Mouse (Mus musculus): ENCODE data around the gene Ier2. TPM values are rescaled to one million over a fixed set of nuclear protein-coding genes. Genes with fewer than 3 reads are reported as not detected.
A peak's percentile ranks its signal among the peaks of the same experiment; 100 is the strongest.

Gene Ier2
- polyA plus RNA-seq, 1 experiment: 75.7 TPM

GRCm38 (mm10) chr8:84638555-84639161, 24.0 kb downstream of the Ier2 start:
- Histone ChIP-seq H3K36me3 (ENCODE audit: control insufficient read depth, insufficient read depth) (no peaks in the 10 kb centered on the region), H3K79me2 (ENCODE audit: control insufficient read depth, insufficient read depth) (no peaks in the 10 kb centered on the region), H3ac (ENCODE audit: control insufficient read depth, insufficient read length) (peak overlapping the region; percentile 41), H3K27me3 (ENCODE audit: control insufficient read depth, insufficient read depth, insufficient read length) (no peaks in the 10 kb centered on the region), H3K4me3 (peak overlapping the region; percentile 32), H3K4me2 (ENCODE audit: low read depth) (peak overlapping the region; percentile 76)
- TF ChIP-seq POLR2A (IDR thresholded peaks at IDR 0.05; ENCODE audit: insufficient read length, low read depth) (peak; percentile 24), MYOG (IDR thresholded peaks at IDR 0.05; ENCODE audit: control insufficient read depth in 1 of 3, insufficient read depth in 1 of 3, insufficient read length in 2 of 3, low read depth in 2 of 3) (peak in 2 of 3 experiments; percentile 32 to 36), POLR2AphosphoS2 (IDR thresholded peaks at IDR 0.05; ENCODE audit: insufficient read length, low read depth) (no peak), CEBPB (IDR thresholded peaks at IDR 0.05; ENCODE audit: insufficient read depth, poor library complexity, severe bottlenecking) (no peak), SRF (IDR thresholded peaks at IDR 0.05; ENCODE audit: control insufficient read depth, insufficient read length, low read depth) (no peak), USF1 (IDR thresholded peaks at IDR 0.05; ENCODE audit: low read depth) (no peak), REST (IDR thresholded peaks at IDR 0.05; ENCODE audit: insufficient read depth, insufficient read length) (no peak), MYOD1 (IDR thresholded peaks at IDR 0.05; ENCODE audit: control insufficient read depth in 1 of 3, insufficient read length in 2 of 3, low read depth in 2 of 3) (peak in 2 of 3 experiments; percentile 26 to 60)

DNA sequence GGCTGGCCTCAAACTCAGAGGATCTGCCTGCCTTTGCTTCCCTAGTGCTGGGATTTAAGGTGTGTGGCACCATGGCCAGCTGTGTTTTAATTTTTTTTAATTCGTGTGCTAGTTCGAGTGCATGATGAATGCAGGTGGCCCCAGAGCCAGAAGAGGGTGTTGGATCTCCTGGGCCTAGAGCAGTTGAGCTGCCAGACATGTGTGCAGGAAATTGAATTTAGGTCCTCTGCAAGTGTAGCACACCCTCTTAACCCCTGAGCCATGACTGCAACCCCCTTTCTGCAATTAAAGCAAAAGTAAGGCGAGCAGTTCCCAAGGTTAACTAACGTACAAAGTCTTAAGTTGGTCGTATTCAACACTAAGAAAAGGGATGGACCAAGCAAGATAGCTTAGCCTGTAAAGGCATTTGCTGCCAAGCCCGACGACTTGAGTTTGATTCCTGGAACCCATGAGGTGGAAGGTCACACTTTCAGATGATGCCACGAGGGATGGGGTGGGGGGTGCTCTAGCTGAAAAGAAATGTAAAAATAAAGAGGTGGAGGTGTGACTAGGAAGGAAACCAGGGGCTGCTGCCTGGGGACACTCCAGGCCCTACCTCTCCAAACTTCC, 24.6 kb downstream of the Ier2 start:
- Histone ChIP-seq H3K4me2 (ENCODE audit: low read depth) (peak overlapping the region; percentile 76), H3ac (ENCODE audit: control insufficient read depth, insufficient read length) (no peak overlapping the region), H3K4me3 (peak overlapping the region; percentile 32), H3K27me3 (ENCODE audit: control insufficient read depth, insufficient read depth, insufficient read length) (no peaks in the 10 kb centered on the region), H3K79me2 (ENCODE audit: control insufficient read depth, insufficient read depth) (no peaks in the 10 kb centered on the region), H3K36me3 (ENCODE audit: control insufficient read depth, insufficient read depth) (no peaks in the 10 kb centered on the region)
- TF ChIP-seq REST (IDR thresholded peaks at IDR 0.05; ENCODE audit: insufficient read depth, insufficient read length): no peak
- TF ChIP-seq USF1 (IDR thresholded peaks at IDR 0.05; ENCODE audit: low read depth): no peak
- TF ChIP-seq MYOD1 (IDR thresholded peaks at IDR 0.05; ENCODE audit: control insufficient read depth in 1 of 3, insufficient read length in 2 of 3, low read depth in 2 of 3): no peak
- no peak for TF ChIP-seq TCF3 (IDR thresholded peaks at IDR 0.05; ENCODE audit: insufficient read length, low read depth)
- no peak for TF ChIP-seq SRF (IDR thresholded peaks at IDR 0.05; ENCODE audit: control insufficient read depth, insufficient read length, low read depth)
- no peak for TF ChIP-seq POLR2AphosphoS2 (IDR thresholded peaks at IDR 0.05; ENCODE audit: insufficient read length, low read depth)
- no peak for TF ChIP-seq MAX (IDR thresholded peaks at IDR 0.05; ENCODE audit: low read depth)

DNA sequence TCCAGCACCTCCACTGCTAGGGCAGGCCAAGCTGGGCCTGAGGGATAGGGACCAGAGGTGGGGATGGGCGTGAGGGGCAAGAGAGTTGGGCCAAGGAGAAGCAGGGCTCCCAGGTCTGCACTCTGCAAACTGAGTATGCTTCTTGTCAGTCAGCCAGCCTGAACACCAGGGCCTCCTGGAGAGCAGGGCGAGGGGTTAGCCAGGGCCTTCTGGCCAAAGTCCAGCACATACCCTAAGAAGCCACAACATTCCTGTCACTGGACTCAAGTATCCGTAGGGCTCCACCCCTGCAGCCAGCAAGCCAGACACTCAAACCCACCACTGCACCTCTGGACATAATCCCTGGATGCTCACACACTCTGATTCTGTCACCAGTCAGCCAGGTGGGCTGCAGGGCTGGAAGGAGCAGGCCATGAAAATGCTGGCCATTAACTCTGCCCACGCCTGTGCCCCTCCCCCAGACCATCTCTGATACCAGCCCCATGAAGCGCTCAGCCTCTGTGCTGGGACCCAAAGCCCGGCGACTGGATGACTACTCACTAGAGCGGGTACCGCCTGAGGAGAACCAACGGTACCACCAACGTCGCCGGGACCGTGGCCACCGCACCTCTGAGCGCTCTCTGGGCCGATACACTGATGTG, 26.5 kb downstream of the Ier2 start:
- no peak for TF ChIP-seq MAX (IDR thresholded peaks at IDR 0.05; ENCODE audit: low read depth)
- no peak for TF ChIP-seq MYOG (IDR thresholded peaks at IDR 0.05; ENCODE audit: control insufficient read depth in 1 of 3, insufficient read depth in 1 of 3, insufficient read length in 2 of 3, low read depth in 2 of 3)
- TF ChIP-seq POLR2A (IDR thresholded peaks at IDR 0.05; ENCODE audit: insufficient read length, low read depth): no peak
- no peak for TF ChIP-seq TCF3 (IDR thresholded peaks at IDR 0.05; ENCODE audit: insufficient read length, low read depth)
- TF ChIP-seq REST (IDR thresholded peaks at IDR 0.05; ENCODE audit: insufficient read depth, insufficient read length): no peak
- TF ChIP-seq USF1 (IDR thresholded peaks at IDR 0.05; ENCODE audit: low read depth): no peak
- no peak for TF ChIP-seq POLR2AphosphoS2 (IDR thresholded peaks at IDR 0.05; ENCODE audit: insufficient read length, low read depth)
- TF ChIP-seq SRF (IDR thresholded peaks at IDR 0.05; ENCODE audit: control insufficient read depth, insufficient read length, low read depth): no peak
- TF ChIP-seq MYOD1 (IDR thresholded peaks at IDR 0.05; ENCODE audit: control insufficient read depth in 1 of 3, insufficient read length in 2 of 3, low read depth in 2 of 3): no peak
- TF ChIP-seq TCF12 (IDR thresholded peaks at IDR 0.05; ENCODE audit: insufficient read depth, poor library complexity, severe bottlenecking): no peak
- no peak for TF ChIP-seq CEBPB (IDR thresholded peaks at IDR 0.05; ENCODE audit: insufficient read depth, poor library complexity, severe bottlenecking)
- no peak for TF ChIP-seq E2F4 (IDR thresholded peaks at IDR 0.05; ENCODE audit: insufficient read depth)
- Histone ChIP-seq H3K4me2 (ENCODE audit: low read depth) (no peak overlapping the region), H3K27me3 (ENCODE audit: control insufficient read depth, insufficient read depth, insufficient read length) (no peaks in the 10 kb centered on the region), H3K79me2 (ENCODE audit: control insufficient read depth, insufficient read depth) (no peaks in the 10 kb centered on the region), H3K4me3 (no peak overlapping the region), H3K36me3 (ENCODE audit: control insufficient read depth, insufficient read depth) (no peaks in the 10 kb centered on the region), H3ac (ENCODE audit: control insufficient read depth, insufficient read length) (no peak overlapping the region)

DNA sequence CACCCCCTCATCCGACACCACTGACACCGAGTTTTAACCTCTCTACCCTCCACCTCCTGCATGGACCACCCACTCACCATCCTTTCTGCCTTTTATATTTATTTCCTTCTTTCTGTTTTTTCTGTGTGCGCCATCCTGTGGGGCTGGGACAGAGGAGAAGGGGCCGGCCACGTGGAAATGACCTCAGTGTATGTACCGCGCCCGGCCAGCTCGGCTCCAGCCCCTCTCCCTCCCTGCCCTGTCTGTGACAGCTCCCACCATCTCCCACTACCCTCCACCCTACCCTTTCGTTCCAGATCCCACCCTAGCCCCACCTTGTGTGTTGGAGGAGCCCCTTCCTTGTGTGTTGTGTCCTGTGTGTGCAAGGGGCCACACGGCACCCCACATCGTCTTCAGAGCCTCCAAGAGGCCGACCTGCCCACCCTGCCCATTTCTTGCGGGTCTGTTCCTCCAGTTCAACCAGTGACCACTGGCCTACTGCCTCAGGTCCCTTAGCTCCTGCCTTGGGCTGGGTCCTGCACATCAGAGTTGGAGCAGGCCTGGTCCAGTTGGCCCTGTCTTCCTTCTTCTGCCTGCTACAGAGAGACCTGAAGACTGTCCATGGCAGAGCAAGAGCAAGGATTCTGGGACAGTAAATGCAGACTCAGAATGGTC, 27.1 kb downstream of the Ier2 start:
- Histone ChIP-seq H3K4me3 (no peak overlapping the region), H3K36me3 (ENCODE audit: control insufficient read depth, insufficient read depth) (no peaks in the 10 kb centered on the region), H3K79me2 (ENCODE audit: control insufficient read depth, insufficient read depth) (no peaks in the 10 kb centered on the region), H3ac (ENCODE audit: control insufficient read depth, insufficient read length) (no peak overlapping the region), H3K4me2 (ENCODE audit: low read depth) (no peak overlapping the region), H3K27me3 (ENCODE audit: control insufficient read depth, insufficient read depth, insufficient read length) (no peaks in the 10 kb centered on the region)
- TF ChIP-seq REST (IDR thresholded peaks at IDR 0.05; ENCODE audit: insufficient read depth, insufficient read length) (no peak), TCF3 (IDR thresholded peaks at IDR 0.05; ENCODE audit: insufficient read length, low read depth) (no peak), POLR2AphosphoS2 (IDR thresholded peaks at IDR 0.05; ENCODE audit: insufficient read length, low read depth) (no peak), MYOG (IDR thresholded peaks at IDR 0.05; ENCODE audit: control insufficient read depth in 1 of 3, insufficient read depth in 1 of 3, insufficient read length in 2 of 3, low read depth in 2 of 3) (no peak), SRF (IDR thresholded peaks at IDR 0.05; ENCODE audit: control insufficient read depth, insufficient read length, low read depth) (no peak), MAX (IDR thresholded peaks at IDR 0.05; ENCODE audit: low read depth) (no peak), E2F4 (IDR thresholded peaks at IDR 0.05; ENCODE audit: insufficient read depth) (no peak), POLR2A (IDR thresholded peaks at IDR 0.05; ENCODE audit: insufficient read length, low read depth) (no peak), MYOD1 (IDR thresholded peaks at IDR 0.05; ENCODE audit: control insufficient read depth in 1 of 3, insufficient read length in 2 of 3, low read depth in 2 of 3) (no peak), TCF12 (IDR thresholded peaks at IDR 0.05; ENCODE audit: insufficient read depth, poor library complexity, severe bottlenecking) (no peak), CEBPB (IDR thresholded peaks at IDR 0.05; ENCODE audit: insufficient read depth, poor library complexity, severe bottlenecking) (no peak), USF1 (IDR thresholded peaks at IDR 0.05; ENCODE audit: low read depth) (no peak)

Measured in myocyte (in vitro differentiated cells).